Mouse (Mus musculus) cortical plate, adult 2 months (tissue): ENCODE data around the gene Tmprss15. TPM values are rescaled to one million over a fixed set of nuclear protein-coding genes. Genes with fewer than 3 reads are reported as not detected.

Experiments used
- H3K27ac ChIP-seq: fragments of 200-500 bp; 2 replicates; pipeline ENCODE4 v1.5.1; 2012; ENCODE audit warnings: low read length, control low read depth, inconsistent platforms; ENCODE audit not compliant: insufficient read depth
- H3K4me1 ChIP-seq: fragments of 200-500 bp; 2 replicates; pipeline ENCODE4 v1.6.1; 2011; ENCODE audit warnings: low read length; ENCODE audit not compliant: control insufficient read depth, insufficient read depth
- H3K4me3 ChIP-seq: fragments of 200-500 bp; 2 replicates; pipeline ENCODE4 v1.5.1; 2011; ENCODE audit warnings: mild to moderate bottlenecking, low read length, control low read depth; ENCODE audit not compliant: insufficient read depth
- CTCF ChIP-seq: fragments of 200-500 bp; IDR thresholded peaks from 2 replicates; pipeline ENCODE4 v1.5.1; 2011; ENCODE audit warnings: mild to moderate bottlenecking, control low read depth, low read length; ENCODE audit not compliant: insufficient read depth; ENCODE audit errors: extremely low read depth
- POLR2A ChIP-seq: fragments of 200-500 bp; IDR thresholded peaks from 2 replicates; pipeline ENCODE4 v1.6.1; 2011; ENCODE audit warnings: mild to moderate bottlenecking, low read length, control low read depth; ENCODE audit not compliant: insufficient read depth; ENCODE audit errors: extremely low read depth
- polyA plus RNA-seq: library from polyadenylated mRNA; depleted of rRNA; stranded (reverse); fragments of >200 nt; gene quantifications from 2 replicates; pipeline ENCODE4 v1.2.3, GENCODE M21; 2012; rRNA removed

Gene Tmprss15
- polyA plus RNA-seq: 0.04 TPM in 1 of 2 replicates, not detected in the other

DNA sequence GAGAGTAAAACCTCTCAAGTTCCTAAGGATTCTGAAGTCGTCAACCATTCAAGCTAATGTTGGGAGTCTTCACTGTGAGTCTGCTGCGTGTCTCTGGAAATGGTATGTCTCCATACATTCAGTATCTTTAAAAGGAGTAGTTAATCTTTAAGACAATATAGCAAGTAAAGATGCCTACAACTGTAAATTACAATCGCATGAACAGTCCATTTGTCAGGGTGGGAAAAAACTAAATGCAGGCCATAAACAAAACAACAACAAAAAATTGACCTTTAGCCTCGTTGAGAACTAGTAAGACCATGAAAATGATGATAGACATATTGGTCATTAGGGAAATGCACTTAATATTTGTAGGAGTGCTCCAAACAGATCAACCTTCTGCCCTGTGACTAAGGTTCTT is at the start of gene Tmprss15:
Tmprss15 (minus strand) TSS at position 101 of the 400 bp plus-strand sequence.
- no peak for TF ChIP-seq POLR2A
- TF ChIP-seq CTCF: no peak
- Histone ChIP-seq H3K4me3 (no peak within 1 kb of the TSS), H3K27ac (no peak within 1 kb of the TSS)

DNA sequence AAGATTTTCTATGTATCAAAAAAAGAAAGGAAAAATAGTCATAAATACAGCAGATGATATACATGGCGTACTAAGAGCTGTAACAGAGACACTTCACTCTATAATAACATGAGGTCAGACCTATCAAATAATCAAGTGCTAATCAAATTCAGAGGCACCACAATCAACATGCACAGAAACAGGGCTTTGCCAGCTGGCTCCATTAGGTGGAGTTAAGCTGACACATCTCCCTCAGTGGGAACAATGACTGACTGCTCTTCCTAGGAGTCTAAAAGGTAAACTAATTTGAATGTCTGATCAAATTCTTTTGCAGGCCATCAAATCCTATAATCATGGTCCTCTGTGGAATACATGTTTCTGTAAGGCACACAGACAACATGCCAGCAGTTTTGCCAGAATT is 24.0 kb upstream of the Tmprss15 start:
- no peaks in the 10 kb centered on the region for H3K4me1 ChIP-seq
- TF ChIP-seq POLR2A (no peak), CTCF (no peak)
- H3K4me3 ChIP-seq: no peak overlapping the region
- no peak overlapping the region for H3K27ac ChIP-seq

More for the DNA sequence above, at the start of gene Tmprss15:
- H3K4me1 ChIP-seq: no peaks in the 10 kb centered on the region

- TF ChIP-seq CTCF (no peak), POLR2A (no peak)
- H3K4me1 ChIP-seq: no peaks in the 10 kb centered on the region
- no peak overlapping the region for H3K4me3 ChIP-seq
- no peak overlapping the region for H3K27ac ChIP-seq
These were observed 18.6 kb upstream of the Tmprss15 start for GRCm38 (mm10) chr16:79109516-79109915.

DNA sequence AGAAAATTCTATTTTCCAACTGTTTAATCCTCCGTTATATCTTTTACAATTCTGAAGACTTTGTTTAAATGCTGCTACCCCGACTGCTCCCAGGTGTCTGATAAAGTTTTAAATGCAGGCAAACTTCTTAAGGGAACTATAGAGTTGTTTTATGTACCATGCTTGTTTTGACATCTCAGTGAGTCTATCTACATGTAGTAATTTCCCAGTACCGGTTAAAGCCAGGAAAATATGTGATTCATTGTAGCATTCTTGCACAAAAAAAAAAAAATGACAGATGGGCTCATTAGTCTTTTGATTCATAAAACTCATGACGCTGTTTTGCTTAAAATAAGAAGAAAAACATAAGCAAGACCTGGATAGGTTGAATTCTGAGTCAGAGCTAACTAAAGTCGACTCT is 18.1 kb upstream of the Tmprss15 start:
- H3K27ac ChIP-seq: no peak overlapping the region
- H3K4me1 ChIP-seq: no peaks in the 10 kb centered on the region
- TF ChIP-seq CTCF (no peak), POLR2A (no peak)
- no peak overlapping the region for H3K4me3 ChIP-seq

DNA sequence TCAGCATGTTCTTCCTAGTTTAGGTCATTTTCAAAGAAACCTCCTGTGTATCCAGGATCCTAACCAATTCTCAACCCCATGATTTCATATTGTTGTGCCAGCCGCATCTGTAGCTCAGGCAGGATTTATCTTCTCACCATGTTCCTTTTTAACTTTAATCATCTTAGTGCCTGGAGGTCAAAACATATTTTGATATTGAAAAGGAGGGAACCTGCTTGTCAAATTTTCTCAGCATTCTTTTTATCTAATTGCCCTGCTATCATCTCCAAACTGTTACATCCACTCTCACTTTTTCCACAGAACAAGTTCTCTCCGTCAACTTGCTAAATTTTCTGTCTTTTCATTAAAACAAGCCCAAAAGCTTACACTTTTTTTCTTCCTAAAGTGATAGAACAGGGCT is 9.4 kb upstream of the Tmprss15 start:
- Histone ChIP-seq H3K4me1 (no peaks in the 10 kb centered on the region), H3K4me3 (no peak overlapping the region), H3K27ac (no peak overlapping the region)
- TF ChIP-seq CTCF (no peak), POLR2A (no peak)

DNA sequence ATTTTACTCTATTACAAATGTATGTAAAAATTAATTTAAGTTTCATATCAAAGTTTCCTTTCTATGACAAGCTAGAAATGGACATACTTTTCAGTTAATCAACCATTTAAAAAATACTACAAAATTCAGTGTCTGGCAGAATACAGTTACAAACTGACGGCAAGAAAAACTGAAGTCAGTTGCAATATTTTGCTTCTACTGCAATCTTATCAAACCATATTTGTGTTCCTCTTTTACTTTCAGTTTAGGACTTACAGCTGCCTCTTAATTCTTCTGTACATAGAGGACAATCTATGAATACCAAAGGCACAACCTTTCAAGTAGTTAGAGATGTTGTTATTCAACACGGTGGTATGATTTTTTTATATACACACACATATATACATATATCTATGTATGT is 7.4 kb upstream of the Tmprss15 start:
- no peak for TF ChIP-seq CTCF
- no peak for TF ChIP-seq POLR2A
- Histone ChIP-seq H3K4me3 (no peak overlapping the region), H3K27ac (no peak overlapping the region), H3K4me1 (no peaks in the 10 kb centered on the region)

- Histone ChIP-seq H3K4me1 (no peaks in the 10 kb centered on the region), H3K27ac (no peak overlapping the region), H3K4me3 (no peak overlapping the region)
- TF ChIP-seq POLR2A: no peak
- no peak for TF ChIP-seq CTCF
These were observed 4.3 kb downstream of the Tmprss15 start for GRCm38 (mm10) chr16:79086550-79086949.

GRCm38 (mm10) chr16:79063848-79064247 is 27.0 kb downstream of the Tmprss15 start:
- TF ChIP-seq POLR2A (no peak), CTCF (no peak)
- no peaks in the 10 kb centered on the region for H3K4me1 ChIP-seq
- no peak overlapping the region for H3K4me3 ChIP-seq
- no peak overlapping the region for H3K27ac ChIP-seq

GRCm38 (mm10) chr16:79058775-79059558 is 31.9 kb downstream of the Tmprss15 start:
- Histone ChIP-seq H3K4me3 (no peak overlapping the region), H3K4me1 (no peaks in the 10 kb centered on the region), H3K27ac (no peak overlapping the region)
- TF ChIP-seq CTCF (peak; percentile 48), POLR2A (no peak)

DNA sequence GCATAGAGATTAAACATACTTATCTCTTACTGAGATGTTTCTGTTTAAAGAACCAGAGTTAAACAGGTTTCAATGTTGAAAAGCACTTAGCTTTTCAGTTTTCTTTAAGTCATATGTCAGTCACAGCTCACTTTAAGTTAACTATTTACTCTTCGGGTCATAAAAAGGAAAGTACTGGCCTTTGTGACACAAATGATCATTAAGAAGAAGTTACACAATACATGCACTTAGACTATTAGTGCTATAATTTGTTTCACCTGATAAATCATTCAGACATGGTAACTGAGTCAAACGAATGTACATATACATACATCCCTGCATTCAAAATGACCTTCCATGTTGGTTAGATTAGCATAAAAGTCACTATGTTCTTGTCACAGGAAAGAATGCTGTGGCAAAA is 58.3 kb downstream of the Tmprss15 start:
- Histone ChIP-seq H3K4me1 (no peaks in the 10 kb centered on the region), H3K27ac (no peak overlapping the region), H3K4me3 (no peak overlapping the region)
- no peak for TF ChIP-seq POLR2A
- no peak for TF ChIP-seq CTCF
